Mouse (Mus musculus): ENCODE data around the gene Ankrd7.
A peak's percentile ranks its signal among the peaks of the same experiment; 100 is the strongest.
"Not testable (repeated sequence)": the region's sequence is repeated elsewhere in the genome, so short reads cannot be mapped to it uniquely, and the experiment has no call there.

Ankrd7 gene

DNA sequence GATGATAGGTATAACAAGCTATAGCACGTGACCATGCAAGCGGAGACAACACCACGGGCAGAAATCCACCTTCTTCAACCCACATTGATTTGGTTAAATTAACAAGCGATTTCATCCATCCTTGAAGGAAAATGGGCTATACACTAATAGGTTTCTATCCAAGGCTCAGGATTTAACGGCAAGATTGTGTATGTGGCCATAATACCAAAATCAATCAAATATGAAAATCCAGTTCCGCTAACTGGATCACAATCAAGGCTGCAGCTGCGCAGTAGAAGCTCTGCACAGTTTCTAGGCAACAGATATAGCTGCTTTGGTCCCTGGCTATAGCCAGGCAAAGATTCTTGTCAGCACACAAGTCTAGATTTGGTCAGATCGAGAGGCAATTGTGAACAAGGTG is at the start of gene Ankrd7:
TSS of gene Ankrd7 (plus strand) at position 301 of the 400 bp plus-strand sequence.
- no peak for DNase-seq (ENCODE audit: low read depth)

- DNase-seq (ENCODE audit: low read depth) = peak; percentile 27
Measured at GRCm38 (mm10) chr6:18819343-18819742, 46.8 kb upstream of the Ankrd7 start.

DNA sequence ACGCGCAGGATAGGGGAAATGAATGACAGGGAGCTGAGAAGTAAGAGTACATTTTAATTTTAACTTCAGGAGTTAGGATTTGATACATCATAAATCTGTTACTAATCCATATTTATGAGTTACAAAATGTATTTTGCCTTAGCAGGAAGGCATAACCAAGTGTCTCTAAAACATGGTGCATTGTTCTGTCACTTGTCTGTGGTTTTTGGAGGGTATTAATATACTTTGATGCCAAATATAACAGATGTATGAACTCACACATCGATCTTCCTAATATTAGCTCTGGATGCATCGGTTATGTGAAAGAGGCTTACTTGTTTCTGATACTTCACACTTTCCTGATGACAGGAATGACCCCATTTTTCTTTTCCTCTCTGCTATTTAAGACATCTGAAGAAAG is 45.9 kb upstream of the Ankrd7 start:
- no peak for DNase-seq (ENCODE audit: low read depth)

GRCm38 (mm10) chr6:18822812-18823211 is 43.3 kb upstream of the Ankrd7 start:
- DNase-seq (ENCODE audit: low read depth) = peak; percentile 2

DNA sequence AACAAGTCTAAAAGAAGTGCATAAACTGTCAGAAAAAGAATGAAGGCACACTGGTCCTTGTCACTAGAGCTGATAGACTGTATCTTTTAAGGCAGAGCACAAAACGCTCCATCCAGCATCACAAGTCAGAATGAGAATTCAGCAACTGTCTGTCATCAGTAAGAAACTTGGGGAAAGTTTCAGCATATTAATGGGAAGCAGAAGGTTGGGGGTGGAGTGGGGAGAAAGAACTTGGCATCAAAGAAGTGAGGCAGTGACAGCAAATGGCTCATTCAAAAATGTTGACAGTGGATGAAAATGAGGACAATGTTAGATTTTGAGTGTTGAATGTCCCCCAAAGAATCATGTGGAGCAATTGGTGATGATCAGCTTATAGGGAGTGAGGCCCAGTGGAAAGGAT is 33.2 kb upstream of the Ankrd7 start:
- no peak for DNase-seq (ENCODE audit: low read depth)

- not testable (repeated sequence) for DNase-seq (ENCODE audit: low read depth)
Measured at GRCm38 (mm10) chr6:18844529-18844928, 21.6 kb upstream of the Ankrd7 start.

- DNase-seq (ENCODE audit: low read depth) = not testable (repeated sequence)
Measured at GRCm38 (mm10) chr6:18845571-18845970, 20.5 kb upstream of the Ankrd7 start.

- peak; percentile 93 for DNase-seq (ENCODE audit: low read depth)
Measured at GRCm38 (mm10) chr6:18848051-18848701, 17.9 kb upstream of the Ankrd7 start, which contains the start of gene Lsm8. Lsm8 (plus strand) TSS chr6:18848579.

DNA sequence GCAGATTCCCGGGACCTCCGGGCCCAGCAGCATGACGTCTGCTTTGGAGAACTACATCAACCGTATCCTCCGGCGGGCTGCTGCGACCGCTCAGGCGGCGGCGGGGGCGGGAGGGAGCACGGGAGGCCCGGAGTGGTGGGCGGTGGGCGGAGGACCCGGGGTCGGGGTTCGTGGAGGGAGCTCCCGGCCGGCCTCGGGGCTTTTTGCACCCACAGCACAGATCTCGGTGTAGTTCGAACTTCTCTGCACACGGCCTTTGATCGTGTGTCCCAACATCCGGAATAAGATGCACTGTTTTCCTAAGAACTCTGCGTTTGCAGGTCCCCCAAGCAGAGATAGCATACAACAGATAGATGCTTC is 17.4 kb upstream of the Ankrd7 start:
- no peak for DNase-seq (ENCODE audit: low read depth)

DNA sequence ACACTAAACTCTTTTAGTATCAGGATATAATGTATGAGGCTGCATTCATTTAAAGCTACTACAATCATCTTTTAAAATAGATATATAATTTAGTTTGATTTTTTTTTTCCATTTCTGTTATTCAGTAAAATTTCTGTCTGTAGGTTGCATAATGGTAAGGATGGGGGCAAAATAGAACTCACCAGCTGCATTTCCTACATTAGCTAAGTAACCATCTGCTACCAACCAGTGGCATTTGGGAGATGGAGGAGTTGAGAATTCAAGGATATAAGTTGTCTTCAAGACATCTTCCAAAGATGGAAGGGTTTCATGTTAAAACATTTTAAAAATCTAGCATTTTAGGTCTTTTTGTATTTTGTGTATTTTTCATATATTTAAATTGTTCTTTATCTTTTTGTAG is 10.8 kb upstream of the Ankrd7 start:
- DNase-seq (ENCODE audit: low read depth) = no peak

DNA sequence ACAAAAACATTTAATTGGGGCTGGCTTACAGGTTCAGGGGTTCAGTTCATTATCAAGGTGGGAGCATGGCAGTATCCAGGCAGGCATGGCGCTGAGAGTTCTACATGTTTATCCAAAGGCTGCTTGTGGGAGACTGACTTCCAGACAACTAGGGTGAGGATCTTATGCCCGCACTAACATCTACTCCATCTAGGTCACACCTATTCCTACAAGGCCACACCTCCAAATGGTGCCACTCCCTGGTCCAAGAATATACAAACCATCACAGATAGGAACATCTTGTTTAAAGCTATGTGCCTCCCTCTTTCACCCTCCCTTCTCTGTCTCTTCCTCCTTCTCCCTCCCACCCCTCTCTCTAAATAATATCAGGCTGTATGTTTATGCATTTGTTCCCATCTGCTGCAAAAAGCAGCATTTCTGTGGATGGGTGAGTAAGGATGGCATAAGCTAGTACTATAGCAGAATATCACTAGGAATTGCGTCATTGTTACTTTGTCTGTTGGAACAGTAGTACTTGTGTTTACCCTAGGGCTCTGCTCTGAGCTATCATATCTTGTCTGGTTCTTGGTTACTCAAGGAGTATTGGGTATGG is 9.5 kb upstream of the Ankrd7 start:
- DNase-seq (ENCODE audit: low read depth) = no peak

- no peak for DNase-seq (ENCODE audit: low read depth)
Measured at GRCm38 (mm10) chr6:18889030-18889429, 22.9 kb downstream of the Ankrd7 start.

DNA sequence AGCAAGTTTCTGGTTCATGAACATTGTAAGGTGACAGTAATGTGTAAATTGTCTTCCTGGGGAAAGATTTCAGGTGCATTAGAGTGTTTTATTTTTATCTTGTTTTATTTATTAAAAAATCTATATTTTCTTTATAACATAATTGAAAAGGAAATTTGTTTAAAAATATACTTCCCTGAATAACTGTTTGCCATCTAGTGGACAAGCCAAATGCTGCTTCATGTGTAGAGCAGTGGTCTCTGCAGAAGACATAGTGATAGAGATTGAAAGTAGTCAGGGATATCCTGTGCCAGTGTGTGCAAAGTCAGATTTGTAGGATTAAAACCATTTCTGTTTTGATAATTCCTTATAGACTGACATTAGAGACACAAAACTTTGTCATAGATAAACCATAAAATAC is 28.0 kb downstream of the Ankrd7 start:
- no peak for DNase-seq (ENCODE audit: low read depth)

GRCm38 (mm10) chr6:18907173-18907572 is 41.1 kb downstream of the Ankrd7 start:
- no peak for DNase-seq (ENCODE audit: low read depth)

- no peak for DNase-seq (ENCODE audit: low read depth)
Measured at GRCm38 (mm10) chr6:18913179-18913578, 47.1 kb downstream of the Ankrd7 start.

- DNase-seq (ENCODE audit: low read depth) = no peak
Measured at GRCm38 (mm10) chr6:18916021-18916420, 49.9 kb downstream of the Ankrd7 start.

- DNase-seq (ENCODE audit: low read depth) = no peak
Measured at GRCm38 (mm10) chr6:18916471-18916870, 50.4 kb downstream of the Ankrd7 start.

All from fibroblast of lung, adult 2 months (primary cell).